Mouse (Mus musculus) stomach, postnatal 0 days (tissue): ENCODE results near the gene Dand5.

Source experiments
- CTCF ChIP-seq: IDR thresholded peaks from 2 replicates; pipeline ENCODE4 v1.5.1; 2016; ENCODE audit warnings: antibody characterized with exemption, low read depth, mild to moderate bottlenecking, moderate library complexity
- EP300 ChIP-seq: optimal IDR thresholded peaks from 2 replicates; pipeline ENCODE3; 2016; ENCODE audit warnings: antibody characterized with exemption

DNA sequence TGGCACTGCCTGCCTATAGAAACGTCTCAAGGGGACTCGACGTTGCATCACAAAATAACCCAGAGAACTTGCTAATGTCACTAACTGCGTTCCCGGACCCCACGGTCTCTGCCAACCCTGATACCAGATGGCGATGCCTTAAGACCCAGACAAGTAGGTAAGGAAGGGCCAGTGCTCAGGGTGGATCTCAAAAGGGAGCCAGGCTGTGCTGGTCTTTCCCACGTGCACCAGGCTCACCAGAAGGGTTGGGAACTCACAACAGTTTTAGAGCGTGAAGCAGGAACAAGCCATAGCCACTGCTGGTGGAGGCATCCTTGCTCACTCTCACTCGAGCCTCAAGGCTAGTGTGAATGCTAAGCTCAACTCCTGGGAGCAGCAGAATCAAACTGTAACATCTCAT, 55.4 kb downstream of the Dand5 start:
- TF ChIP-seq EP300 (no peak), CTCF (no peak)
